Mouse (Mus musculus) heart, embryonic 16.5 days (tissue): Measurements from ENCODE around the gene D630003M21Rik. TPM values are rescaled to one million over a fixed set of nuclear protein-coding genes. Genes with fewer than 3 reads are reported as not detected.

ENCODE experiments used
- ATAC-seq: fragments of 200-750 bp; cut with Nextera tagmentation; replicated peaks from 2 replicates; pipeline ENCODE4 v1.8.0; 2017; ENCODE audit warnings: moderate number of reproducible peaks; ENCODE audit not compliant: insufficient read depth, low FRiP score; ENCODE audit errors: extremely low read depth
- H3K27ac ChIP-seq: fragments of 300-500 bp; sonication (generic); 2 replicates; pipeline ENCODE4 v1.5.1; 2014; ENCODE audit warnings: mild to moderate bottlenecking, low read length, control low read depth, moderate library complexity
- H3K27me3 ChIP-seq: fragments of 300-500 bp; sonication (generic); 2 replicates; pipeline ENCODE4 v1.6.1; 2014; ENCODE audit warnings: low read length, mixed read lengths; ENCODE audit not compliant: control insufficient read depth, insufficient read depth
- H3K36me3 ChIP-seq: fragments of 300-500 bp; sonication (generic); 2 replicates; pipeline ENCODE4 v1.6.1; 2014; ENCODE audit not compliant: control insufficient read depth, insufficient read depth
- H3K4me1 ChIP-seq: fragments of 300-500 bp; sonication (generic); 2 replicates; pipeline ENCODE4 v1.6.1; 2014; ENCODE audit warnings: low read length, mixed read lengths; ENCODE audit not compliant: control insufficient read depth, insufficient read depth
- H3K4me2 ChIP-seq: fragments of 300-500 bp; sonication (generic); 2 replicates; pipeline ENCODE4 v1.6.1; 2014; ENCODE audit warnings: low read depth, mild to moderate bottlenecking, control low read depth, low read length
- H3K4me3 ChIP-seq: fragments of 300-500 bp; sonication (generic); 2 replicates; pipeline ENCODE4 v1.5.1; 2014; ENCODE audit warnings: mild to moderate bottlenecking, control low read depth, low read length
- H3K9ac ChIP-seq: fragments of 300-500 bp; sonication (generic); 2 replicates; pipeline ENCODE4 v1.6.1; 2014; ENCODE audit warnings: low read length, control low read depth
- H3K9me3 ChIP-seq: fragments of 300-500 bp; sonication (generic); replicated peaks from 2 replicates; pipeline ENCODE4 v1.6.1; 2016; ENCODE audit warnings: low read length; ENCODE audit not compliant: control insufficient read depth
- WGBS: fragments of 180-500 bp; shearing (Covaris S2); extraction: QIAGEN DNeasy Blood & Tissue Kit; methylation state at CpG from one replicate; pipeline ENCODE4 v1.1.7; 2014; 5-methylcytosine and 5-hydroxymethylcytosine counted together
- polyA plus RNA-seq: library from polyadenylated mRNA; unstranded; fragments of >200 nt; fragmentation: Nextera tagmentation; extraction: Ambion mirVana; gene quantifications from 2 replicates; pipeline ENCODE4 v1.2.1, GENCODE M21; 2015

The D630003M21Rik gene
- polyA plus RNA-seq, 1 experiment from 2014 or later: 2.2 TPM

DNA sequence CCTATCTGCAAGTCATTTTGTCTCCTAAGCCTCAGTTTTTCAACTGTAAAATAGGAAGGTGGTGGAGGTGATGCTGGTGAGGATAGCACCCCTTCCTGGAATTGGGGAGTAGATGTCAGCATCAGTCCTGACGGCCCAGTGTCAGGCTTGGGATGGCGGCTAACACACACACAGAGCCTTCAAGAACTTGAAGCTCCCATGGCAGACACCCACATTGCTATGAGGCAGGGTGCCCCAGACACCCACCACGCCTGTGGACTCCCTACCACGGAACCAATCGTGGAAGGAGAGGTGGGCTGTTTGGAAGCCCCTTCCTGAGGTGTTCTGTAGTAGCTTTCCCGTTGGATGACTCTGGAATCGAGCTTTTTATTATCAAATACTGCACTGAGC, 476 bp upstream of the D630003M21Rik start:
- WGBS: 30% methylated on average over 7 of the region's 7 CpGs
- peak overlapping the region; percentile 79 for H3K4me2 ChIP-seq
- peak overlapping the region; percentile 47 for H3K4me3 ChIP-seq
- H3K27me3 ChIP-seq: peaks cover 5% of the 10 kb centered on the region
- H3K27ac ChIP-seq: no peak overlapping the region
- H3K36me3 ChIP-seq: no peaks in the 10 kb centered on the region
- peak overlapping the region; percentile 61 for H3K9ac ChIP-seq
- peaks cover 6% of the 10 kb centered on the region; the same call in 1 of the 2 replicates for H3K4me1 ChIP-seq
- no peaks in the 10 kb centered on the region for H3K9me3 ChIP-seq
- no peak for ATAC-seq

DNA sequence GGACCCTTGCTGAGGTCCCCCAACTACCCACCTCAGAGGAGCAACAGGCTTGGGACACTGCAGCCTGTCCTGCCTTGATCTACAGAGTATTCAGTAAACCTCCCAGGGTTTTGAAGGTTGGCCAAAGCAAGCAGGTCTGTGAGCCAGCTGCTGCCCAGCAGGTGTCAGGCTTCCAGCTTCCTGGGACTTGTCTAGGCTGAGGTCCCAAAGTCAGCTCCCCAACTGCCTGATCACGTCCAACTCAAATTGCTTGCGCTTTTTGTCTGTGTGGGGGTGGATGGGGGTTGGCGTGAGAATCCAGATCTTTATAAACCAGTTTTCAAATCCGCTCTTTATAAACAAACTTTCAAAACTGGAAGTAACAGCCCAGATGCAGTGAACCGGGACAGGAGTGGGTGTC, 3.7 kb downstream of the D630003M21Rik start:
- H3K36me3 ChIP-seq: no peaks in the 10 kb centered on the region
- H3K27me3 ChIP-seq: peaks cover 5% of the 10 kb centered on the region
- peaks cover 15% of the 10 kb centered on the region for H3K4me1 ChIP-seq
- no peak overlapping the region for H3K4me2 ChIP-seq
- WGBS: 52% methylated on average over 5 of the region's 5 CpGs
- H3K9ac ChIP-seq: no peak overlapping the region
- no peaks in the 10 kb centered on the region for H3K9me3 ChIP-seq
- no peak overlapping the region for H3K4me3 ChIP-seq
- ATAC-seq: no peak
- H3K27ac ChIP-seq: no peak overlapping the region

DNA sequence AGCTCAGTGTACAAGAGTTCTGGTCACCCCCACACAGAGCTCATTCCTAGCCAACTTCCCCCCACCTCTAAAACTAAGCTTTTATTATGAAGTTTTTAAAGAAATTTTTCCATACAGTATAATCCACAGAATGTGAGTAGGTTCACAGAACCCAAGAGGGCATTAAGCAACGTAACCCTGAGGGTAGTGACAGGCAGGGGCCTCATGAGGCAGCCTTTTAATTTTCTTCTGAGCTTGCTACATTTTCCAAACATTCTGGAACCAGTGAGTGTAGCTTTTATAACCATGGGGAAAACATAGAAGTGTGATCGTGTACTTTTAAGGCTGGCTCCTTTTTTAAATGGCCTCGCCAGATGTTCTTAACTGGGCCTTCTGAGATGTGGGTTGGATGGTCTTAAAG, 5.5 kb downstream of the D630003M21Rik start:
- 68% methylated on average over 3 of the region's 3 CpGs for WGBS
- H3K4me1 ChIP-seq: peaks cover 8% of the 10 kb centered on the region
- peaks cover 2% of the 10 kb centered on the region; the same call in 1 of the 2 replicates for H3K27me3 ChIP-seq

DNA sequence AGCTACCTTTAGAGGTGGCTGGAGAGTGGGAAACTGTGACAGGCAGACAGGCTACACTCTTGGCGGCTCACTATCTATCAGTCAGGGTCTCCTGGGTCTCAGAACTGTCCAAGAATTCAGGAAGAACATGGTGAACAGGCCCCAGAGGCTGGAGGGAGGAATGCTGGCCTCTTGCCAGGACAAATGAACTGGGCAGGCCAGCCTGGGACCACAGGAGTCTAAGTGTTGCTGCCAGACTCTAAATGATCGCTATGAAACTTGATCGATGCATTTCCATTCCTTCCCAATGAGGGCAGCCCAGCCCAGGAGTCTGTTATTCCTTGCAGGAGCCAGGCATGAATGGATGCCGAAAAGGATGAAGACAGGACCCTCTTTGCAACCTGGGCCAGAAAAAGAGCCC, 6.4 kb downstream of the D630003M21Rik start:
- H3K27ac ChIP-seq: no peak overlapping the region
- peaks cover 8% of the 10 kb centered on the region for H3K4me1 ChIP-seq
- H3K36me3 ChIP-seq: no peaks in the 10 kb centered on the region
- no peaks in the 10 kb centered on the region for H3K9me3 ChIP-seq
- 32% methylated on average over 4 of the region's 4 CpGs for WGBS
- no peak overlapping the region for H3K4me2 ChIP-seq
- no peak for ATAC-seq
- peaks cover 2% of the 10 kb centered on the region; the same call in 1 of the 2 replicates for H3K27me3 ChIP-seq
- no peak overlapping the region for H3K4me3 ChIP-seq
- no peak overlapping the region for H3K9ac ChIP-seq

More for the DNA sequence above, 5.5 kb downstream of the D630003M21Rik start:
- H3K4me3 ChIP-seq: no peak overlapping the region
- ATAC-seq: no peak
- H3K4me2 ChIP-seq: no peak overlapping the region
- no peak overlapping the region for H3K9ac ChIP-seq
- H3K9me3 ChIP-seq: no peaks in the 10 kb centered on the region
- no peak overlapping the region for H3K27ac ChIP-seq
- no peaks in the 10 kb centered on the region for H3K36me3 ChIP-seq

DNA sequence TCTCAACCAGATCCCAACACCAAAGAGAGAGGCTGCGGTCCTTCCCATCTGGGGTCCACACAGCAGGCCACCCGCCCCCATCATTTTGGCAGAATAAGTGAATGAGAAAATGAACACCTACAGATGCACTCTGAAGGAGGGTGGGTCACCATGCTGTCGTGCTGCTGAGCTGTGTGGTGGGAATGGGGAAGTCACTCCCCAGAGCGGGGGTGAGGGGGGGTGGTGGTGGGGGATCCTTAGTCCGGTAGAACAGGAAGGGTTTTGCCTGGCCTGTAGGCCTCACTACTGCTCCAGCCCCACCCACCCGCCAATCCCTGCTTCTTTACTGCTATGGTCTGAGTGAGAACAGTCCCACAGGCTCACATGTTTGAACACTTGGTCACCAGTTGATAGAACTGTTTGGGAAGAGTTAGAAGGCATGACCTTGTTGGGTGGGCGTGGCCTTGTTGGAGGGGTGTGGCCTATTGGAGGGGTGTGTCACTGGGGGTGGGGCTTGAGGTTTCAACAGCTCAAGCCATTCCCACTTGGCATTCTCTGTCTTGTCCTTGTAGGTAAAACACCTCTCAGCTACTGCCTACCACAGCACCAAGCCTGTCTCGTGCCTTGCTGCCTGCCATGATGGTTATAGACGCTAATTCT, 7.5 kb downstream of the D630003M21Rik start:
- H3K4me2 ChIP-seq: no peak overlapping the region
- no peak for ATAC-seq
- no peaks in the 10 kb centered on the region for H3K9me3 ChIP-seq
- H3K36me3 ChIP-seq: no peaks in the 10 kb centered on the region
- H3K4me1 ChIP-seq: peaks cover 8% of the 10 kb centered on the region
- no peaks in the 10 kb centered on the region; the same call in 1 of the 2 replicates for H3K27me3 ChIP-seq
- no peak overlapping the region for H3K9ac ChIP-seq
- no peak overlapping the region for H3K27ac ChIP-seq
- 85% methylated on average over 9 of the region's 9 CpGs for WGBS
- H3K4me3 ChIP-seq: no peak overlapping the region

DNA sequence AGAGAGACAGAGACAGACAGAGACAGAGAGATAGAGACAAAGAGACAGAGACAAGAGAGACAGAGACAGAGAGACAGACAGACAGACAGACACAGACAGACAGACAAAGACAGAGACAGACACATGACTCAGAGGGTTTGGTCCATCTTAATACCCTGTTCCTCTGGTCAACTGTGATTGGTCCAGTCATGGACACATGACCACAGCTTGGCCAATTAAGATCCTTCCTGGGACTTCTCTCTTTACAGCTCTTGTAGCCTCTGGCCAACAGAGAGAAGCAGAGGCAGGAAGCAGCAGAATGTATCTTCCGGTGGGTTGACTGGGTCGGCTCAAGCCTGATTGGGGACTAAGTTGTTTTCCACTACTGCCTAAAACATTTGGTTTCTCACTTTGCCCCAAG, 9.5 kb downstream of the D630003M21Rik start:
- no peak overlapping the region for H3K4me3 ChIP-seq
- H3K4me1 ChIP-seq: peaks cover 8% of the 10 kb centered on the region
- H3K9ac ChIP-seq: no peak overlapping the region
- no peak for ATAC-seq
- H3K27me3 ChIP-seq: no peaks in the 10 kb centered on the region
- H3K4me2 ChIP-seq: no peak overlapping the region
- H3K9me3 ChIP-seq: no peaks in the 10 kb centered on the region
- H3K36me3 ChIP-seq: no peaks in the 10 kb centered on the region
- 71% methylated on average over 2 of the region's 2 CpGs for WGBS
- no peak overlapping the region for H3K27ac ChIP-seq

DNA sequence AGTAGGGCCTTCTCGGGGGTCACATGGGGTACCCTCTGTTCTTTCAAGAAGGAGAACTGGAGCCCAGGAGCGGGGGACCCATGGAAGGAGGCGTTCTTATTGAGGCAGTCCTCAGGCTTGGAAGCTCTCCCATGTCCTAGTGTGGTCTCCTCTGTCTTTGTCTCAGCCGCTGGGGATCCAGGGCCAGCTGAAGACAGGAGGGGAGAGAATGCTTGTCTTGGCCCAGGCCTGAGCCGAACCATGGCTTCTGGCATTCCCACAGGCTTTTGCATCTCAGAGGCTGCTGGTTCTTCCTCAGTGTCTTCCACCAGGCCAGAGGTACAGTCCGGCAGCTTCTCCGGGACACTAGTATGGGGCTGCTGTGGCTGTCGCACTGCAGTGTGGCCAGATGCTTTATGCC, 12.5 kb downstream of the D630003M21Rik start:
- H3K9me3 ChIP-seq: no peaks in the 10 kb centered on the region
- no peak overlapping the region for H3K4me2 ChIP-seq
- H3K4me1 ChIP-seq: no peaks in the 10 kb centered on the region
- no peak for ATAC-seq
- WGBS: 80% methylated on average over 8 of the region's 8 CpGs
- no peaks in the 10 kb centered on the region for H3K27me3 ChIP-seq
- H3K4me3 ChIP-seq: no peak overlapping the region
- no peak overlapping the region for H3K27ac ChIP-seq
- no peaks in the 10 kb centered on the region for H3K36me3 ChIP-seq
- H3K9ac ChIP-seq: no peak overlapping the region

DNA sequence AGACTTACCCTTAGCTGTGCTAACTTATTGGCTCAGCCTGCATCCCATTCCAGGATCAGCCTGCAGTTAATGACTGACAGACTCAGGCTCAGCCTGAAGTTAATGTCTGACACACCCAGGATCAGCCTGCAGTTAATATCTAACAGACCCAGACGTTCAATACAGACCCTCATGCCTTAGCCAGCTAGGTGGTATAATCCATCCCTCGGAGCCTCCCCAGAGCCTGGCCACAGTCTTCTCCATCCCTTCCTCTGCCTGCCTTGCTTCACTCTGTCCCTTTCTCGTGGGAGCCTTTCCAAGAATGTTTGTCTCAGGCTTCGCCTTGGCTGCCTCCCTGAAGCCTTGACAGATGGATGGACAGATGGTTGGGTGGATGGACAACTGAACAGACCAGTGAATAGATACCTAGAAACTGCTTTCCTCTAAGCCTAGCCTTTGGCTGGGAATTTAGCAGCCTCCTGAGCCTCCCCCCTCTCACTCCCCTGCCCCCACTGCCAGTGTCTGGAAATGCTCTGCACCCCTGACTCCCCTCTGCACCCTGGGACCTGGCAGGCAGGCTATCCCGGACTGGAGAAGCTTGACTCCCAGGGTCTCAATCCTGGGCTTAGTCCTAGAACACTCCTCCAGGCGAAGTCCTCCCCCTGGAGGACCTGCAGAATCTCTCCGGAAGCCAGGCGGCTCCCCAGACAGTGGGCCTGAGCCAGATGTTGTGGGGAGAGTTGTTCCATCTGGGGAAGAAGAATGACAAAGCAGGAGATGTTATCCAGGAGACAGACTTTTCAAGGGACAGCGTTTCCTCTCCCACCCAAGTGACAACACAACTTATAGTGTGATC, 13.5 kb downstream of the D630003M21Rik start:
- Histone ChIP-seq H3K9me3 (no peaks in the 10 kb centered on the region), H3K4me3 (no peak overlapping the region), H3K4me2 (no peak overlapping the region), H3K4me1 (peaks cover 3% of the 10 kb centered on the region; the same call in 1 of the 2 replicates), H3K27me3 (no peaks in the 10 kb centered on the region), H3K9ac (no peak overlapping the region), H3K36me3 (no peaks in the 10 kb centered on the region), H3K27ac (no peak overlapping the region)
- 0 out of 2 replicates have a peak, but pooled peaks have one; percentile 28 for ATAC-seq
- WGBS: 56% methylated on average over 9 of the region's 9 CpGs
